Mouse (Mus musculus) heart, postnatal 10 days (tissue): ENCODE data around the gene Gpx5. TPM values are rescaled to one million over a fixed set of nuclear protein-coding genes. Genes with fewer than 3 reads are reported as not detected.

Experiments used
- DNase-seq, 2 experiments: peaks; one replicate each; pipeline ENCODE4 v3.0.0; 2021
- intact Hi-C: fragments of 180-260 bp; cut with DNase I; formaldehyde crosslinking; loops from one replicate; pipeline ENCODE4 v1.15.1; 2025
- total RNA-seq, 2 experiments: library from RNA; stranded (reverse); gene quantifications; 2 replicates each; pipeline ENCODE4 v1.2.3; 2021

The Gpx5 gene
- not detected for total RNA-seq

DNA sequence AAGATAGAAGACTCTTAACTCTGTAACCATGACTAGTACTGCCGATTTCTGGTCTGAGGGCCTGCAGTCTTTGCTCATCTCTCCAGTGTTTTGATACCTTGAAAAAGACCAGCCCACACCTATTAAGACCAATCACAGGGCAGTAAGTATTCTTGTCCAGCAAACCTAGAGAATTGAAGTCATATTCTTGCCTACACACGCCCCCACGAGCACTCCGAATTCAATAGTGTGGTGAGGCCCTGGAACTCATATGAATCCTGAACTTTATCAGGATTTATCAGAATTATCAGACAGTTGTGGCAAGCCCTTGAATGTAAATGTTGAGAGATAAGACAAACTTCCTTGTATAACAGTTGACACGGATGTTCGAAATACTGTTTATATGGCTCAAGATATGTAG is at the start of gene Gpx5:
Gpx5 (minus strand) TSS at position 101 of the 400 bp plus-strand sequence.
- no peak for DNase-seq
- intact Hi-C loops, result no loop called here

DNA sequence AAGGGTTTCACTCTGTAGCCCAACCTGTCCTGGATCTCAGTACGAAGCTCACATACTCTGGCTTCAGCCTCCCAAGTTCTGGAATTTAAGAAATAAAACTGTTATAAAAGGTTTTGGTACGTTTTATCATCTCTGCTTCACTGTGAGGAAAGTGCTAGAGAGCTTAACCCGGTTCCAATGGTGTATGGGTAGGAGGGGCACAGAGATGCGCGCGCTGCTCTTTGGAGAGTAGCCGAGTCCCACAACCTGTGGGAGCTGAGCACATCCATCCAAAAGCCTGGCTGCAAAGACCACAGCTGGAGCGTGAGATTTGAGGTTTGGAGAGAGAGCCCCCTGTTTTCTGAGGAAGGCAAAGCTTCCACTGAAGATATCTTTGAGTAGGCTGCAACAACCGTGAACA is 34.9 kb upstream of the Gpx5 start:
- intact Hi-C loops, result loop anchor here (2.0 to 10.0 kb wide), 5 partner anchors 49 to 1033 kb away; no protein-coding TSS in a partner anchor
- DNase-seq, result peak in 1 of 2 experiments; percentile 3

- intact Hi-C loops, result loop anchor here (2.0 to 10.0 kb wide), 5 partner anchors 48 to 1032 kb away; no protein-coding TSS in a partner anchor
- peak; percentile 83 to 90 for DNase-seq
Measured at GRCm38 (mm10) chr13:21326657-21327211, 34.2 kb upstream of the Gpx5 start.

DNA sequence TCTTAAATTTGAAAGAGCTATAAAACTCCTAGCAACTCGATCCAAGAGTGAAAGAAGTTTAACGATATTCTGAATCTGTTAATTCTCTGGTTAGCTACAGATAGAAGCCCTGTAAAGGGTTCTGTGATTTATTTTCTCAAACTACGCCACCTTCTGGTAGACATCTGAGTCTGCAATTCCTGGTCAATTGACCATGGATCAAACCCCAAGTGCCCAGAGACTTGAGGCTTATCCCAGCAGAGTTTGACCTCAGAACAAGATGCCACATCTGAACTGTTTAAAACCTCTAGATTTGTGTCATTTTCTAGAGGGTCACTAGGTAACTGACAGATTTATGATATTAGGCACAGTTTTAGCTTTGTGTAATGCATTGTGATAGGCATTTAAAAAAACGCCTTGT is 33.7 kb upstream of the Gpx5 start:
- peak in 1 of 2 experiments; percentile 15 for DNase-seq
- intact Hi-C loops, result loop anchor here (2.0 to 10.0 kb wide), 5 partner anchors 47 to 1031 kb away; no protein-coding TSS in a partner anchor

DNA sequence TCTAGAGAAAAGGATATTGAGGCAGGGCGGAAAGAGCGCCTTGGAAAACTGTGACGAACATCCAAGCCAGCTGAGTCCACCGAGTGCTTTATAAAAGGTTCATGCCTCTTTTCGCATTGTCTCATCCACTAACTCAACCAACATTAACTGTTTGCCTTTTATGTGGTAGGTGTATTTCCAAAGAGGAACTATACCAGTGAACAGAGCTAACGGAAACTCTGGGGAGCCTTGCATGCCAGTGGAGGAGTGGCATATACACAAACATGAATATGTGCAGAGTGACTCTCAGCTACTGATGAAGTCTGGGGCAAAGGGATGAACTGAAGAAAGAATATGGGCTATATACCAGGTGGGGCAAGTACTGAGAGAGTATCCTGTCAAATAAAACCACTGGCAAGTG is 30.9 kb upstream of the Gpx5 start:
- intact Hi-C loops, result loop anchor here (10.0 kb wide), 1 partner anchor 1029 kb away; no protein-coding TSS in a partner anchor
- DNase-seq, result no peak

DNA sequence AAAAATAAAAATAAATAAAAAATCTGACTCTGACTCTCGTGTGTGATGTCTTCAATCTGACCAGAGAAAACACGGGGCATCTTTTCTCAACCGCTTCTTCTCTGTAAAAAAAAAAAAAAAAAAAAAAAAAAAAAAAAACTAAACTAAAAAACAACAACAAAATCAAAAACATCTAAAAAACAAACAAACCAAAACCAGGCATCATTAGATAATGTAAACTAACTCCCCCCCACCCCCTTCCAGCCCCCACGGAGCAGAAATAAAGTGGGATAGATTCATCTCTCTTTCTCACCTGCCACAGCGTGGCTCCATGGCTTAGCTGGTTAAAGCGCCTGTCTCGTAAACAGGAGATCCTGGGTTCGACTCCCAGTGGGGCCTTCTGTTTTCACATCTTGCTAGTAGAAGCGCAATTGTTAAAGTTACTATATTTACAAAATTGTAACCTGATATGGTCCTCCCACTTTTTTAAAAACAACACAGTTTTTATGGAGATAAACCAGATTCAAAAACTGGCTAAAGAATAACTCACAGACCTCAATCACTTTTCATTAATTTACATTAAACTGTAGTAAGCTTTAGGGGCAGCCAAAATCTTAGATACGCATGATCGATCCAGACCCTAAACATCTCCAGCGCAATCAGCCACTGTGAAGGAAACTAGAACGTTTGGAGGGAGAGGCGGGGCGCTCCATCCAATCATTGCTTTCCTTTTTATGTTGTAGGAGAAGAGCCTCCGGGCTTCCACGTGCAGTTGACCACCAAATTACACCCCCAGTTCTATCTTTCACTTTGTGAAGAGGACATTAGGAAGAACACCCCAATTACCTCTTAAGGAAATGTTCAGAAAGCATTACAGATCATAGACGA is 30.2 kb upstream of the Gpx5 start:
- intact Hi-C loops, result loop anchor here (10.0 kb wide), 1 partner anchor 1028 kb away; no protein-coding TSS in a partner anchor
- no peak for DNase-seq

DNA sequence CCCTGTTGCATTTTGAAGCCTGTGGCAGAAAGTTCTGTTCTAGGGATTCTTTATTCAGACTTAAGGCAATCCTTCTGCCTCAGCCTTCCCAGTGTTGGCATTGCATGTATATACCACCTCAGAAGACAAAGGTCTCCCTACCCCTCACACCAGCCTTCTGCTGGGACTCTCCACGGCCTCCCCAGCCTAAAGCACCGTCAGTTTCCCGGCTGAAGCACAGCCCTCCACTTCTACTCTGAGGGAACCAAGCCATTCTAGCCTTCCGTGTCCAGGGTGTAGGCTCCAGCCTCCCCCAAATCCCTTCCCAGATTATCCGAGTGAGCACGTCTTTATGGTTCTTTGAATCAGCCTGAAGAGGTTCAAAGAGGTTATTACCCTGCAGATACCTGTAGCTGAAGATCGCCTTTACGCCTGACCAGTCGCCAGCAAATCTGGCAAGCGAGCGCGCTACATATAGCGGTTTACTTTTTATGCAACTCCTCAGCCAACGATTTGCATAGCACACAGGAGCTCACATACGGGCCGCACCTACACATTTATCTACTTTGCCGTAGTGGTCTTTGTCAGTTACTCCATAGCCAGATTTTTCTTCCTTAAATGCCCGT is 29.5 kb upstream of the Gpx5 start:
- intact Hi-C loops, result loop anchor here (10.0 kb wide), 1 partner anchor 1027 kb away; no protein-coding TSS in a partner anchor
- no peak for DNase-seq

- intact Hi-C loops, result loop anchor here (10.0 kb wide), 1 partner anchor 1025 kb away; no protein-coding TSS in a partner anchor
- DNase-seq, result no peak
Measured at GRCm38 (mm10) chr13:21320262-21320661, 27.7 kb upstream of the Gpx5 start.

DNA sequence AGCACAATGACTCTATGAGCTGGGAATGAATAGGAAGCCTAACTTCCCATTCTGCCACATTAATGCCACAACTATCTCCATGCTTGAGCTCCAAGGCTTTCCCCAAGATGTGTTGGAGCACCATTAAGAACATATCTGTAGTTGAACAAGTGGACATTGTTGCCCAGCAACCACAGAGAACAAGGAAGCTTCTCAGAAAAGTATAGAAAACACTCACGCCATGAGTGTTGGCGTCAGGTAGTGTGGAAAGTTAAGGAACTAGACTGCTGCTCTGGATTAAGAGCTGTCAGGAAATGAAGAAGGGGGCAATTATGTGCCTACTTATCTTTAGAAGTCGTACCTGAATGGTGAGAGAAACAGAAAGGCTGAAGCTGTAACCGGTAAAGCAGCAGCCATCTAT is 21.4 kb upstream of the Gpx5 start:
- DNase-seq, result no peak
- intact Hi-C loops, result no loop called here

- DNase-seq, result no peak
- intact Hi-C loops, result no loop called here
Measured at GRCm38 (mm10) chr13:21312854-21313253, 20.3 kb upstream of the Gpx5 start.

DNA sequence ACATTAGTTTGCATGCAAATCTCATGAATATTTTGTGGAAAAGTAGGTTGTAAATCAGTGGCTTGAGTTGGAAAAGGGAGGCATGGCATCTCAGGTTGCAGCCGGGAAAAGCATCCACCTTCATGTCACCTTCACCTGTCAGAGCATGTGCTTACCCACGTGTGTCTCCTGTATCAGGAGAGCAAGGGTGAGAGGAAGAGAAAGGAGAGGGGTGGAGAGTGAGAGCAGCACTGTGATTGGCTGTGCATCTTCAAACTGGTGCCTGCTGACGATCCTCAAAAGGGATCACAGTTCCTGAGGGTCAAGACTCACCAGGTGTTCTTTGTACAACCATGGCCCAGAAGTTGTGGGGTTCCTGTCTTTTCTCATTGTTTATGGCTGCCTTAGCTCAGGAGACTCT is 19.4 kb upstream of the Gpx5 start, which contains the start of gene Gpx6:
Gpx6 (plus strand) TSS at position 200 of the 400 bp plus-strand sequence.
- intact Hi-C loops, result no loop called here
- no peak for DNase-seq

DNA sequence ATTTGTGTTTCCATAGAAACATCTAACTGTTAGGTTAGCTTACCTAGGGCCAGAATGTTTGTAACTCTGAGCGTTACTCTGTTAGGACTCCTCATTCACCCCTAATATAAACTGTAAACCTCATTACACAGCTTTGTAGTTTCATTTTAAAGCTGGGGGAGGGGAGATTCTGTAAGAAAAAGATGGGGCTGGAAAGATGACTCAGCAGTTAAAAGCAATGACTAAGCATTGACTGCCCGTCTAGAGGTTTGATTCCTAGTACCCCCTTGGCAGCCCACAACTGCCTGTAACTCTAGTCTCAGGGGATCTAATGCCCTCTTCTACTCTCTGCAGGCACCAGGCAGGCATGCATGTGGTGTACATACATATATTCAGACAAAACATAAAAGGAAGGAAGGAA is 17.3 kb upstream of the Gpx5 start:
- no peak for DNase-seq
- intact Hi-C loops, result no loop called here

- intact Hi-C loops, result no loop called here
- DNase-seq, result no peak
Measured at GRCm38 (mm10) chr13:21304483-21305066, 12.0 kb upstream of the Gpx5 start.

DNA sequence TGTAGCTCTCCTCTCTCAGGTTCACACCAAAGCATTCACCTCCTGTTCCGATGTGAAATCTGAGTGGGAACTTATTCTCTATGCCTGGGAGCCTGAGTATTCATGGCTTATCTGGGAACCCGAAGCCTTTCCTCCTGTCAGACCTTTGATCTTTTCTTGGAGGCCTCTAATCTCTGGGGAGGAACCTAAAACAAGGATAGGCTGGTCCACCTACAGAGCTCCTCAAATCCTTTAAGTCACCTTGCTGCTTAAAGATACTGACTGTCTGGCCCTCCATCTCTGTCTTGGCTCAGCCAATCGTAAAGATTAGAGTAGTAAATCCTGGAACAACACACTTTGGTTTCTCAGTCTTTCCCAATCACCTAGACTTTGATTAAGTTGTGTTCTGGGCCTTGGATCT is 6.0 kb upstream of the Gpx5 start:
- DNase-seq, result no peak
- intact Hi-C loops, result no loop called here

GRCm38 (mm10) chr13:21279559-21279958 is 13.0 kb downstream of the Gpx5 start:
- DNase-seq, result peak; percentile 89
- intact Hi-C loops, result loop anchor here (2.0 kb wide), 1 partner anchor 47 kb away; no protein-coding TSS in a partner anchor

DNA sequence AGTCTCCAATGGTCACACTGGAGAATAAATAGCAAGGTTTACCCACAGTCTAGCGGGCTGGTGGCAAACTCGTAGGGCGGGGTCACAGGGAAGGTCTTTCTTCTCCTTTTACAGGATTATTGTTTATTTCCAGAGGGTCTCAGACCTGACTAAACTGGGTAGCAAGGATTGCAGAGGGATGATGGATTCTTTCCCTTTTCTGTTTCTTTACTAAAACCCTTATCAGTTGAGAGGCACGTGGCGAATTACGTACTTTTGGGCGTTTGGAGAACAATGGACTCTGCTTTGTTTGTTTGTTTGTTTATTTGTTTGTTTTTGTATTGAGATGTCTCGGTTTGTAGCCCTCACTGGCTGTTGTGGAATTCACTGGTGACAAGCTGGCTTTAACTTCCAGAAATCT is 13.5 kb downstream of the Gpx5 start:
- intact Hi-C loops, result loop anchor here (2.0 kb wide), 1 partner anchor 48 kb away; no protein-coding TSS in a partner anchor
- DNase-seq, result peak in 1 of 2 experiments; percentile 7

- no peak for DNase-seq
- intact Hi-C loops, result no loop called here
Measured at GRCm38 (mm10) chr13:21276551-21276950, 16.0 kb downstream of the Gpx5 start.

GRCm38 (mm10) chr13:21275815-21276550 is 16.5 kb downstream of the Gpx5 start:
- intact Hi-C loops, result loop anchor here (2.0 kb wide), 2 partner anchors 75 to 117 kb away; no protein-coding TSS in a partner anchor
- peak; percentile 61 to 66 for DNase-seq

DNA sequence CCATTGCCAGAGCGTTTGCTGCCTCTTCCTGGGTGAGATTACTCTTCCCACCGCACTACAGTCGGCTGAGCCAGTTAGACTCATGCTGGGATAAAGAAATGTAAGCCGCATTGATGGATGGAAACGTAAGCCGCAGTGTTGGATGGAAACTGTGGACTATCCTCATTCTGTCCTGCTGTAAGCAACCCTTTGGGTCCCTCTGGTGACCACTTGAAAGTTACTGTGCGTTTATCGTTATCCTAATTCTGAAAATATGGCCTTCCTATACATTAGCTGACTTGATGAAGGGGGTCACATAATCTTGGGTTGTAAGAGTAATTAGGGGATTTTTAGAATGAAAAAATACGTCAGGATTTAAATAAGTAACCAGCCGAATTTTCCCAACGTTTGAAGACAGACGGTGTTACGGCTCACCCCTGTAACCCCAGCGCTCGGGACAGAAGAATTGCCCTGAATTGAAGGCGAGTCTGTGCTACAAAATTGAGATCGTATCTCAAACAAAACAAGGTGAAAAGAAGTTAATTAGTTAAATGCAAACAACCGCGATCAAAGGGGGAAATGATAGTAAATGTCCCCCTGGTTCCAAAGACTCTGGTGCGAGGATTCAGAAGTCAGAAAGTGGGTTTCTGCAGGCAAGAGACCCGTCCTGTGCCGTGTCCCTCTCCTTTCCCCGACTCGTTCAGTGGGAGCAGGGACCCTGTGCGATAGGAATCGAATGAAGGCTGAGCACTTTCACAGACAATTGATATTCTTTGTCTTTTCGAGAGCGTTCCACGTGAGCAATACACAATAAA is 17.3 kb downstream of the Gpx5 start:
- peak; percentile 14 to 15 for DNase-seq
- intact Hi-C loops, result loop anchor here (2.0 kb wide), 2 partner anchors 74 to 116 kb away; no protein-coding TSS in a partner anchor
